Mouse (Mus musculus) heart, adult 8-10 months (tissue): ENCODE results near the gene B4gat1. TPM values are rescaled to one million over a fixed set of nuclear protein-coding genes. Genes with fewer than 3 reads are reported as not detected.

Source experiments
- DNase-seq: peaks from one replicate; pipeline ENCODE4 v3.0.0; 2022; ENCODE audit warnings: low spot score
- total RNA-seq, 4 experiments: library from RNA; stranded (reverse); gene quantifications; 2 replicates each; pipeline ENCODE4 v1.2.4; 2022

B4gat1 gene
- total RNA-seq, 4 experiments from 2014 or later: 45.0 to 47.2 (median 45.6) TPM

DNA sequence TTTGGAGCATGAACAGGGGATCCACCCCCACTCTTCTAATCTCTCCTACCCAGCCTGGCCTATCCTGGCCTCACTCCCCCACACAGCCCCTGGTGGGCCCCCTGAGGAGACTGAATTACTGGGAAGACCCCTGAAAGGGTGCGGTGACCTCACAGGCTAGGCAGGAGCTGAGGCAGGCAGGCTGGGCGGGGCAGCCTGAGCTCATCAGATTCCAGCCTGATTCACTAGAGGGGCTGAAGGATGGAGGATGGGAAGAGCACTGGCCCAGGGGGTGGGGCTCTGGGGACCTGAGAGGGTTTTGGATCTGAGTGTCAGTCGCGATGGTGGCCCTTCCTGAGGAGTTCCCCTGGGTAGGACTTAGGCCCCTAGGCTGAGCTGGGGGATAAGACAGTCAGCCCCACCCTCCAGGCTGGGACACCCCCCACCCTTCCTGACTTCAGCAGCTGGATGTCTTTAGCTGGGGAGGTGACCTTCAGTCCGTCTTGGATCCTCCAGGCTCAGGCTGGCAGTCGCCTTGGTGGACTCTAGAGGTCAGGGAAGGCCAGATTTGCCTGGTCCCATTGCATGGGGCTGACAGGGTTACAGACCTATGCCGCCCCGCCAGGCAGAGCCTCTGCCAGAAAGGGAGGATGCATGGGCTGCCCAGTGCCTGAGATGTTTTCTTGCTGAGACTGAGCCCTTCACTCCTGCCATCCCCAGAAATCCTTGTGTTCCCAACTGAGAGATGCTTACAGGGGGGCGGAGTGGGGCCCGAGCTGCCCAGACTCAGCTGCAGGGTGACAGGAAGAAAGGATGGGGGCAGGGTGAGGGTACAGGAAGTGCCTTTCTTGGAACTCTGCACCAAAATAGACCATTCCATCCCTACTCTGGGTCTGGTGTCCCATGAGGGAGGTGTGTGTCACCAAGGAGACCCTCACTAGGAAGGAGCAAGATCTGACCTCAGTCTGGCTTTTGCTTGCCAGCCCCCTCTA lies 20.5 kb downstream of the B4gat1 start:
- DNase-seq: no peak

DNA sequence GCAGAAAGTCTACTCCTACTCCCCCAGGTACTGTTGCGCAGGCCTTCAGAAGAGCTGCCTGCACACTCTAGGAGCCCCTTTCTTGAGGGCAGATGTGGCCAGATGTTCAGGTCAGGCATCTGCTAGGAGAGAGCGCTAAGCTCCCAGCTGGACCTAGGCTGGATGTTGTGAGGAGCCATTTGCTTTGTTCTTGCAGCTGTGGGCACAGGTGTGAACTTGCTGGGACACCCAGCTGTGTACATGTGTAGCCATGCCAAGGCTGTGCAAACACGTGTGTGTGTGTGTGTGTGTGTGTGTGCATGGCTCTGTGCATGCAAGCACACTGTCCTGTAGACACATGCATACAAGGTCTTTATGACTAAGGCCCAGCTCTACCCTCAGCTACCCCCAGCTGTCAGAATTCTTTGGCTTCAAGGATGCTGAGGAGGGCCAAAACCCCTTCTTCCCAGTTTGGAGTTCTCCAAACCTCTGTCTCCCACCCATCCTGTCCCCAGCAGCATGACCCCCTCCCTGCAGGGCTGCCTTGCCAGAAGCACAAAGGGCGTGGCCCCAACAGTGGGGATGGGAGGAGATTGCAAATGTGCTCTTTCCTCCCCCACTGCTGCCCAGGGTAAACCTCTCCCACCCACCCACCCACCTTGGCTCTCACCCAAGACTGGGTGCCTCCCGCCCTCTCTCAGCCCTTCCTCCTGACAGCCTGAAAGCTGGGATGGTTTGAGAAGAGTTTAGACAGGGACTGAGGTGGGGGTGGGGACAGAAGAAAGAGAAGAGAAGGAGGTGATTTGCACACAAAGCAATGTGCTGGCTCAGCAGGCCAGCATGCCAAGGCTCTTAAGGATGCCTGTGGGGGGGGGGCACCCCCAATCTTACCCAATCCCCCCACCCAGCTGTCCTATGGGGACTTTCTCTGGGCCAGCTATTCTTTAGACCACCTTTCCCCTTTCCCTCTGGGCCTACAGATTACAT lies 22.0 kb downstream of the B4gat1 start:
- no peak for DNase-seq

DNA sequence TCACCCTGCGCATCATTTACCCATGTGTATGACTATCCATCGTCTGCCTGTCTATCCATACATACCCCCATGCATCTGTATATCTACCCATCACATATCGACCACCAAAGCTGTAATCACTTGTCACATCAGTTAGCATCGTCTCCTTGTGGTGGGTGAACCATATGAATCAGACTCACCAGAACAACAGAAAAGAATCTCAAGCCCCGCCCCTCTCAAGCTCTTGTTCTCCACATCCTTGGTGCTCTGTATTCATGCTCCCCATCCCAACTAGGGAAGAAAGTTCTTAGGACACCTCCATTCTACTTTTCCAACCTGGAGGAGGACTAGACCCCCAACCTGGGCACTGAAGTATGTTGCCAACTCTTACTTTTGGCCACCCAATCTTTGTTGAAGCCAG lies 23.4 kb downstream of the B4gat1 start:
- DNase-seq: no peak

DNA sequence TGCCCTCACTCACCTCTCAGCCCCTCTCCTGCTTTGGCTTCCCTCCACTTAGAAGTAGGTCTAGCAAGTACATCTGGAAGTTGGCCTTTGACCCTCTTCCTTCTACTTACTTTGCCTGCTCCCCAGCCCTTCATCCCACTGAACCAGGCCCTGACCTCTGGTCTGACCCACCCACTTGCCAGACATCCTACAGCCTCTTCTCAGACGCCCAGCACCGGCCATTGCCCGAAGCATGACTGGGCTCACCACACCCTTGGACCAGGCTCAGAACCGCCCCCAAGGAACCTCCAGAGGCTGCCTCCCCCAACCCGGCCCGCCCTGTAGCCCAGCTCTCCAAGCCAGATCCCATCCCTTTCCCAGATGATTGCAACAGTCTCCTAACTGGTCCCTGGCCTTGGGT lies 23.8 kb downstream of the B4gat1 start:
- DNase-seq: no peak

DNA sequence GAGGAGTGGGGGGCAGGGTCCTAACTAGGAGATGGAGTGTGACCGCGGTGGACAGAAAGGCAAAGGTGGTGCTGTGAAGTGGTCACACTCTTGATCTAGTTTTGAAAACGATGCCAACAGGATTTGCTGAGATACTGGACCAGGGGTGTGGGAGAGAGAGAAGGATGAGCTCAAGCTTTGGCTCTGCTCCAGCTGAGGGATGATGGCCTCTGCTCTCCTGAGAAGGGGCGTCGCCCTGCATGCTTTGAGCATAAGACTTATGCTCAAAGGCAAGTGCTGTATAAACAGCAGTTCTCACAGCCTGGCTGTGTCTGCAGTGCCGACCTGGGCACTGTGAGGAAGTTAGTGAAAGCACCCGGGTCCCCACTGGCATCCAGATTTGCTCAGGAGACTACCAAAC lies 26.5 kb downstream of the B4gat1 start:
- no peak for DNase-seq

DNA sequence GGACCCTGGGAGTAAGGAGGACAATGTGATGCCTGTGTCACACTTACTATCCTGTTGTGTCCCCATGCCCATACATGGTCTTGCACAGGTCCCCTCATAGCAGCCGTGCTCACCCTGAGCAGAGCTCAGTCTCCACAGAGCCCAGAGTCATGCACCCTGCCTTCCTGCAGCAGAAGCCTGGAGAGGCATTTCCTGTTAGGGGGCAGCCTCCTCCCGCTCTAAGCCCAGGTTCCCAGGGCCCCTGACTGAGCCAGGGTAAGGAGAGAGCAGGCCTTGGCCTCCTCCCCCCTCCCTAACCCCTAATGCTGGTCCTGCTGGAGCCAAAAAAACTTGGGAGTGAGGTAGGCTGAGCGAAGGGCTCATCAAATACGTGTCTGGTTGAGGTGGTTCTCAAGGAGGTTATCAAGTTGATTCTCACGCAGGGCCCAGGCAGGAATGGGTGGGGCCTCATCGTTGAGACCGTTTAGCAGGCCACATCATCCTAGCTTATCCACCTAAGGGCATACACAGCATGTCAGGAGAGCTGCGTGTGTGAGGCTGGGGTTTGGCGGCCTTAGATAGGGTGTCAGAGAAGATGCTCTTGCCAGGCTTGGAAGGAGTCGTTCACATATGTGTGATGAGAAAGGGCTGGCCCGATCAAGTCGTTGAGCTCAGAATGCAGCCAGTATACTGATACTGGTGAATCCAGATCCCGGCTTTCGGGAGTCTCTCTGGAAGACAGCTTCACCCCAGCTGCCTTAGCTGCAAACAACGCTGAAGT lies 28.6 kb downstream of the B4gat1 start:
- no peak for DNase-seq

DNA sequence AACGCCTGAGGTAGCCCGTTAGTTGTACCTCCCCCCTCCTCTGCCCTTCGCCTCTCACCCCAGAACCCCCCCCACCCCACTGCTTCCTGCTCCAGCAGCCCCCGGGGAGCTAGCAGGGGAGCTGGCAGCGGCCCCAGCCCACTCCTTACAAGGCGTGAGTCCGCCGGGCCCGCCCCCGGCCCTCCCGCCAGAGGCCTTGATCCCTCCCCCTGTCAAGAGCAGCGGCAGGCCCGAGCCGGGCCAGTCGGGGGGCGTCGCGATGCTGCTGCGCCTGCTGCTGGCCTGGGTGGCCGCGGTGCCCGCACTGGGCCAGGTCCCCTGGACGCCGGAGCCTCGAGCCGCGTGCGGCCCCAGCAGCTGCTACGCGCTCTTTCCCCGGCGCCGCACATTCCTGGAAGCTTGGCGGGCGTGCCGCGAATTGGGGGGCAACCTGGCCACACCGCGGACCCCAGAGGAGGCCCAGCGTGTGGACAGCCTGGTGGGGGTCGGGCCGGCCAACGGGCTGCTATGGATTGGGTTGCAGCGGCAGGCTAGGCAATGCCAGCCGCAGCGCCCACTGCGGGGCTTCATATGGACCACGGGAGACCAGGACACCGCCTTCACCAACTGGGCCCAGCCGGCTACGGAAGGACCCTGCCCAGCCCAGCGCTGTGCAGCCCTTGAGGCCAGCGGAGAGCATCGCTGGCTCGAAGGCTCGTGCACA lies 29.4 kb downstream of the B4gat1 start, which contains the start of gene Cd248:
Cd248 (plus strand) TSS at position 212 of the 703 bp plus-strand sequence.
- DNase-seq: peak; percentile 61

DNA sequence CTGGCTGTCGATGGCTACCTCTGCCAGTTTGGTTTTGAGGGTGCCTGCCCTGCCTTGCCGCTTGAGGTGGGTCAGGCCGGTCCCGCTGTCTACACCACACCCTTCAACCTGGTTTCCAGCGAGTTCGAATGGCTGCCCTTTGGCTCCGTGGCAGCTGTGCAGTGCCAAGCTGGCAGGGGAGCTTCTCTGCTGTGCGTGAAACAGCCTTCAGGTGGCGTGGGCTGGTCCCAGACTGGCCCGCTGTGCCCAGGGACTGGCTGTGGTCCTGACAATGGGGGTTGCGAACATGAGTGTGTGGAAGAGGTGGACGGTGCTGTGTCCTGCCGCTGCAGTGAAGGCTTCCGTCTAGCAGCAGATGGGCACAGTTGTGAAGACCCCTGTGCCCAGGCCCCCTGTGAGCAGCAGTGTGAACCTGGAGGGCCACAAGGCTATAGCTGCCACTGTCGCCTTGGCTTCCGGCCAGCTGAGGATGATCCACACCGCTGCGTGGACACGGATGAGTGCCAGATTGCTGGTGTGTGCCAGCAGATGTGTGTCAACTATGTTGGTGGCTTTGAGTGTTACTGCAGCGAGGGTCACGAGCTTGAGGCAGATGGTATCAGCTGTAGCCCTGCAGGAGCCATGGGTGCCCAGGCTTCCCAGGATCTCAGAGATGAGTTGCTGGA lies 30.1 kb downstream of the B4gat1 start:
- no peak for DNase-seq

DNA sequence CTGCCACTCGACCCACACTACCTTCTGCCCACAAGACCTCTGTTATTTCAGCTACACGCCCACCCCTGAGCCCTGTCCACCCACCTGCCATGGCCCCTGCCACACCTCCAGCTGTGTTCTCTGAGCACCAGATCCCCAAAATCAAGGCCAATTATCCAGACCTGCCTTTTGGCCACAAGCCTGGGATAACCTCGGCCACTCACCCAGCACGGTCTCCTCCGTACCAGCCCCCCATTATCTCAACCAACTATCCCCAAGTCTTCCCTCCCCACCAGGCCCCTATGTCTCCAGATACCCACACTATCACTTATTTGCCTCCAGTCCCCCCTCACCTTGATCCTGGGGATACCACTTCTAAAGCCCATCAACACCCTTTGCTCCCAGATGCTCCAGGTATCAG lies 30.9 kb downstream of the B4gat1 start:
- no peak for DNase-seq

DNA sequence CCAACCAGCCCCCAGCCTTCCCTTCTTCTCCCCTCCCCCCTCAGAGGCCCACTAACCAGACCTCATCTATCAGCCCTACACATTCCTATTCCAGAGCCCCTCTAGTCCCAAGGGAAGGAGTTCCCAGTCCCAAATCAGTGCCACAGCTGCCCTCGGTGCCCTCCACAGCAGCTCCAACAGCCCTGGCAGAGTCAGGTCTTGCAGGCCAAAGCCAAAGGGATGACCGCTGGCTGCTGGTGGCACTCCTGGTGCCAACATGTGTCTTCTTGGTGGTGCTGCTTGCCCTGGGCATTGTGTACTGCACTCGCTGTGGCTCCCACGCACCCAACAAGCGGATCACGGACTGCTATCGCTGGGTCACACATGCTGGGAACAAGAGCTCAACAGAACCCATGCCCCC lies 31.4 kb downstream of the B4gat1 start:
- DNase-seq: no peak

DNA sequence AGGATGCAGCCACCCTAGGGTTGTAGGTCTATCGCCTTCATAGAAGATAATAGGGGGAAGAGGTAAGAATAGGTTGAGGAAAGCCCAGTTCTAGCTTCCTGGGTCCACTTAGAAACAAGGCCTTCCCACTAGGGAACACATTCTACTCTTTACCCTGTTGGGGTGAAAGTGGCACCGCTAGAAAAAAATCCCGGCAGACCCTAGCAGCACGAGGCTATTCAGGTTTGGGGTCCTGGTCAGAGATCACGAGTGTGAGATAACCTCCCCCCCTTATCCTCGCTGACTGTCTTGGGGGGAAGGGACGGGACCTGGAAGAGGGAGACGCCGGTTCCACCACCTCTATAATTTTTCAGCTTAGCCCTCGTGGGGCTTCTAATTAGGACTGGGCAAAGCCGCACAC lies 32.5 kb downstream of the B4gat1 start:
- no peak for DNase-seq

DNA sequence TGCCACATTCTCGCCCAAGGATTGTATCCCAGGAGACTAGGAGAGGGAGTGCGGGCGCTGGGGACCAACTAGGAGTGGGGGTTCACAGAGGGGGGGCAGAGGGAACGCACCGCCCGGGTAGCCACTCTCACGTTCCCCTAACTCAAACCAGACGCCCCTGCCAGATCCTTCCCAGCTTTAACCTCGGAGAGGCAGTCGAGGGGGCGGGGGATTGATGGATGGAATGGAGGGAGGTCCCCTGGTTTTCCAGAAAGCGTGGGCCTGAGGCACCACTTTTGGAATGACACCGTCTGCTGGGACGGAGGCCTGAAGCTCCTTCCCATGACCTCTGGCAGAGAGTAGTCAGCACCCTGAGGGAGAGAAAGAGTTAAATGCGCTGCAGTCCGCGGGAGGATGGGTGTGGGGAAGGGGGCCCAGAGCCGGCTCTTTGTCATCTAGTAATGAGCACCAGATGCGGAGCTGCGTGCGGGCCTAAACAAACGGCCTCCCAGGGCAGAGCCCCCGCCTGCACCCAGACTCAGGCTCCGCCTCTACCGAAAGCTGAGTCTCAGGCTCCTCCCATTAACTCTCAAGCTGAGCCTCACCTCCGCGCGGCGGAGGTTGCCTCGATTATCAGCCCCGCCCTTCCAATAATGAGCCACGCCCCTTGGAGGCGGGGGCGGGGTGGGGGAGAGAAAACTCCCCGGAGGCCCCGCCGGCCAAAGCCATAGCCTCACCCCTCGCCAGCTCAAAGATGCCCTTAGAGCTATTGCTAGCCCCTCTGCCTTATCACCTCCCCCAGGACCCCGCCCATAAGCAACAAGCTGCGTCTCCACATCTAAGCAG lies 33.1 kb downstream of the B4gat1 start:
- peak; percentile 79 for DNase-seq

DNA sequence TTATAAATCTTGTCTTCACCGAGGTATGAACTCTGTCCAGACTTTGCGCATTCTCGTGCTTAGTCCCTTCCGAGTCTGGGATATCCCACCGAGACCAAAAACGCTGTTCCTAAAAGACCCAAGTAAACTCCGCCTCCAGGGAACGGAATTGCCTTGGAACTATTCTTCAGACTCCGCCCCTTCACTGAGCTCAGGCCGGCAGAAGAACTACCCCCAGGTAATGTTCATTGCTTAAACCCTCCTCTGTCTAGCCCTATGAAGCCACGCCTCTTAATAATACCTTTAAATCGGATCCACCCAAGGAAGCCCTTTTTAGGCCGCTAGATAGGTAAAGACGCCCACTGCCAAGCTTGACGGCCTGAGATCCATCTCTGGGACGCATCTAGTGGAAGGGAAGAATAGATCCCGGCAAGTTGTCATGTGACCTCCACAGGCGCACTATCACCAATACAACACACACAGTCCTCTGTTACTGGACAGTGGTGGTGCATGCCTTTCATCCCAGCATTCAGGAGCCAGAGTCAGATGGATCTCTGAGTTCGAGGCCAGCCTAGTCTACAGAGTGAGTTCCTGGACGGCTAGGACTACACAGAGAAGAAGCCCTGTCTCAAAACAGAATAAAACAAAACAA lies 33.9 kb downstream of the B4gat1 start:
- DNase-seq: no peak

DNA sequence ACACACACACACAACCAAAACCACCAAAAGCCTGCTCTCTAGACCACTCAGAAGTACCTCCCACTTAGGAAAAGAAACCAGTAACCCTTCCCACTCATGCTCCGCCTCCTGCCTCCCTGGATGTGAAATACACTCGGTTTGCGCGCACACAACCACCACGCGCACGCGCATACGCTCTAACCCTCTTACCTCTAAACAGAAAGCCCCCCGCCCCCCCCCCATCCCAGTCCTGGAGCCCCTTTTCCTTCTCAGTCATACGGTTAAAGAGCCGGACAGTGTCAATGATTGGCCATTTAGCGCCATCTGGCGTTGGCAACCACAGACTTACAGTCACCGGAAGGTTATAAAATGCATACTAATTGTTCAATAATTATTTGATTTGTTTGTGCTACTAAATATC lies 34.4 kb downstream of the B4gat1 start:
- DNase-seq: no peak

DNA sequence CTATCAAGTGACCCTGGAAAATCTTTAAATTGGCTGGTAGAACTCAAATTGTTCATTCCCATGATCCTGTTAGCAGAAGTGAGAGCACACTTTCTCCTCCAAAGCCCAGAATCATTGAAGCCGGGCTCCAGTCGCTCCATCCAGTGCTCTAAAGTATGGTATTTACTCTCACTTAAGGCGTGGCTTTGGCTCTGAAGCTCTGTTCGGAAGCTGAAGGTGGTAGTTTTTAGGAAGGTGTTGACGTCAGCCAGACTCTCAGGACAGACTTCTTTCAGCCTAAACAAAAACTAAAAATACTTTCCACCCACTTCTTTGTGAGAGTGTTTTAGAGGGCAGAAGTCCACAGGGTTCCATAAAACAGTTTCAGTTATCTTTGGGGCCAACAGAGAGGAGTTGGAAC lies 34.9 kb downstream of the B4gat1 start:
- DNase-seq: no peak

DNA sequence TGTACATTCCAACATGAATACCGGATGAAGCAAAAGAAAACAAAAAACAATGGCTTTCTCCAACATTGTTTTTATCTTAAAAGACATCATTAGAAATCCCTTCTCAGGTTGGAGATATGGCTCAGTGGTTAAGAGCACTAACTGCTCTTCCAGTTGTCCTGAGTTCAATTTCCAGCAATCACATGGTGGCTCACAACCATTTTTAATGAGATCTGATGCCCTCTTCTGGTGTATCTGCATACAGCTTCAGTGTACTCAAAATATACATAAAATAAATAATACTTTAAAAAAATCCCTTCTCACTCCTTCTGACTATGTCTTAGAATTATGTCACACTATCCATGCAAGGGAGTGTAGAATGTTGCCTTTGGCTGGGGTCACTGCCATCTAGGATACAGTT lies 40.7 kb downstream of the B4gat1 start:
- no peak for DNase-seq

DNA sequence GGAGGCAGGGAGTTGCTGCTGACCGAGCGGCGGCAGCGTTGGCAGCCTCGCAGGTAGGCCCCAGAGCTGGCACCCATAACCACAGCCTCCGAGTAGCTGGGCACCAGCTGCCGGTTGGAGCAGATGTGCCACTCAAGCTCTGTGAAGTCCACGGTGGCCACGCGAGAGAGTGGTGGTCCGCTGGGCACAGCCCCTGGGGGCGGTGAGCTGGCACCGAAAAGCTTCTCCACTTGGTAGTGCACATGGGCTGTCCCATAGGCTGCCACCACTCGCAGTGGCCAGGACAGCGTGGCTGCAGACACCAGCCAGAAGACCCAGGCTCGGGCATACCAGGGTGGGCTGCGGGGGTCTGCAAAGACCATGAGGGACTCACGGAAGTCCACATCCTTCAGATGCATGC lies 43.4 kb downstream of the B4gat1 start:
- DNase-seq: no peak

DNA sequence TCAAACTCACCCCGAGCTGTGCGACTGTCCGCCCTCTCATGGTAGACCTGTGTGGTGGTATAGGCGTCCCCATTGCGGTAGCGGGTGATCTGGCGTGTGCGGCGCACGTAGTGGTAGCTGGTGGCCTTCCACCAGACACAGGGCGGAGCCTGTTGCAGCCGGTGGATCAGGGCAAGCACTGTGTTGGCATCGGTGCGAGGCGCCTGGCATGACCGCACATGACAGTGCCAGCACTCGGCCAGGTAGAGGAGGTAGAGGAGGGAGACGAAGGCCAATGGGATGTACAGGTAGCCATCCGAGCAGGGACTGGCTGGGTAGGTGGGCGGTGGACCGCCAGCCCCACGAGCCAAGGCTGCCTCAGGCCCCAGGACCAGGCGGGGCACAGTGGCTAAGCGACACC lies 44.0 kb downstream of the B4gat1 start:
- no peak for DNase-seq
